Mouse (Mus musculus): ENCODE measurements around the gene Prdx6.

The Prdx6 gene

GRCm38 (mm10) chr1:161250604-161251416 is at the start of gene Prdx6:
Prdx6 (minus strand) TSS chr1:161251219.
- DNase-seq (ENCODE audit: low read depth, low spot score): no peak

DNA sequence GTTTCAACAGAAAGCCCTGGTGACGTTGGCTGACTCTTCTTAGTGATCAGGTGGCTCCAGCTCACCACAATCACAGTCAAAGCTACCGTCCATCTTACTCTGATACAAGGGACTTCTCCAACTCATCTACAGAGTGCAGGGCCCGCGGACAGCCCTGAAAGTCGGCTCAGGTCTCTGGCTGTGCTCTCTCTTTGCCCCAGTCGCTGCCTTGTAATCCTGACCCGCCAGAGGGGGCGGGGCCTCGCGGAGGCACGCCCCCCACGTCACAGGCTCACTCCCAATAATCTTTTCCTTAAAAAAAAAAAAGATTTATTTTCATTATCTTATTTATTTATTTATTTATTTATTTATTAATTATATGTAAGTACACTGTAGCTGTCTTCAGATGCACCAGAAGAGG is 37.2 kb upstream of the Prdx6 start:
- no peak for DNase-seq (ENCODE audit: low read depth, low spot score)

GRCm38 (mm10) chr1:161286726-161287310 is 35.8 kb upstream of the Prdx6 start:
- DNase-seq (ENCODE audit: low read depth, low spot score): no peak

DNA sequence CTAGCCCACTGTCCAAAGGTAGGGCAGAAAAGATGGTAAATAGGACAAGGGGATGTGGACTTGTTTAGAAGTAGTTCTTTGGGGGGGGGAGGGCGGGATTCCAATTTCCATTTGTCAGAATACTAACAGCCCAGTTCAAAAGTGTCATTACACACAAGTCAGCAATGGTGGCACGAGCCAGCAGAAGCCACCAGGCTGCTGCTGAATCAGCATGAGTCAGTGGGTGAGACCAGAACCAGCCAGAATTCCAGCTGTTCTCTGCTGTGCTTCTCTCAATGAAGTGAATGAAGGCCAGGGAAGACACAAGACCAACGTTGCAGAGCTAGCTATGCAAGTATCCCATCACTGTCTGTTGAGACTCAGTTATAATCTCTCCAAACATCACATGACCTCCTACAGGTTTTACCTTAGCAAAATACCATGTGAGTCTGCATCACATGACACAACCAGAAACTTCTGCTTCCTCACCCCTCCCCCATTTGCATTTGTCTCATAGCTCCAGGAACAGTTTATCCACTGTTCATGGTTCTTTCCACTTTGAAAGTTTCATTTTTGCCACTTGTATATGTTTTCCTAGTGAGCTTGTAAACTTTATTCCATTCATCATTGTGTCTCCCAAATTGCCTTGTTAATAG is 30.2 kb upstream of the Prdx6 start:
- no peak for DNase-seq (ENCODE audit: low read depth, low spot score)

DNA sequence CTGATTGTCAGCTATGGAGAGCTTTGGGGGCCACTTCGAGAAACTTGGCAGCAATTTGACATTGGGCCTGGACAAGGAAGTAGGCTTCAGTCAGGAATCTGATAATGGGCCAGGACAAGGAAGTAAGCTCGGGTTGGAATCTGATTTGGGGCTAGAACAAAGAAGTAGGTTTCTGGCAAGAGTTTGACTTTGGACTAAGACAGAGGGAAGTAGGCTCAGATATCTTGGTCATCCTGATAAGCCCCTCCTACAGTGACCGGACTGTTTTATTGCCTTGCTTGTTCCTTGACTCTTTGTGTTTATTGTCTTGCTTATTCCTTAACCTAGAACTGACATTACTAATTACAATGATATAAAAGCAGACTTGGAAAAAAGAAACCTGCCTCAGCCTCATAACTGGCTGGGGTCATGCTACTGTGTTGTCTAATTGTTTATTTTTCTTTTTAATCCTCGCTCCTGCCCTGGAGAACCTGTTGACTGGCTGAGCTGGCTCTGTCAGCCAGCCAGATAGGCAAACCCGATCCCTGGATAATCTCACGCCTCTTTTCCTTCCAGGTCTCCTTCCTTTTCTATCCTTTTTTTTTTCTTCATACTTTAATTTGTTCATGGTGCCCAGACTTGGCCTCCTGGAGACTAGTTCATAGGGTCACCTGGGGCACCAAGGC is 28.4 kb upstream of the Prdx6 start:
- no peak for DNase-seq (ENCODE audit: low read depth, low spot score)

DNA sequence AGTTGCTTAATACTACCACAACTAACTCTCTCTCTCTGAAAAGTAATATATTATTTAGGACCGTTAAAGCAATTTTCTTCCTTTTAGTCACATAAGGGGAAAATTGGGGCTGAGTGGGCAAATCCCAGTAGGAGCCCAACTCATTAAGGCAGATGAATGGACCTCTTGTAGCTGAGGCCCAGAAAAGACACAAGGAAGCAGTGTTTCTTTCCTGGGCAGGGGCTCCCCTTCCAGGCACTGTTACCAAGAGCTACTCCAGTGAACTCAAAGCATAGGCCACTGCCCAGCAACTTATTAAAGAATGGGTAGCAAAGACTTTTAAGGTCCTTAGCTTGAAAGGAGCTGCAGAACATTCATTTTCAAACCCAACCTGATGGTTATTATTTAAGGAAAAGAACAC is 22.5 kb upstream of the Prdx6 start:
- DNase-seq (ENCODE audit: low read depth, low spot score): no peak

- DNase-seq (ENCODE audit: low read depth, low spot score): no peak
Observed at GRCm38 (mm10) chr1:161271461-161271810, 20.4 kb upstream of the Prdx6 start.

- no peak for DNase-seq (ENCODE audit: low read depth, low spot score)
Observed at GRCm38 (mm10) chr1:161270776-161271460, 19.9 kb upstream of the Prdx6 start.

DNA sequence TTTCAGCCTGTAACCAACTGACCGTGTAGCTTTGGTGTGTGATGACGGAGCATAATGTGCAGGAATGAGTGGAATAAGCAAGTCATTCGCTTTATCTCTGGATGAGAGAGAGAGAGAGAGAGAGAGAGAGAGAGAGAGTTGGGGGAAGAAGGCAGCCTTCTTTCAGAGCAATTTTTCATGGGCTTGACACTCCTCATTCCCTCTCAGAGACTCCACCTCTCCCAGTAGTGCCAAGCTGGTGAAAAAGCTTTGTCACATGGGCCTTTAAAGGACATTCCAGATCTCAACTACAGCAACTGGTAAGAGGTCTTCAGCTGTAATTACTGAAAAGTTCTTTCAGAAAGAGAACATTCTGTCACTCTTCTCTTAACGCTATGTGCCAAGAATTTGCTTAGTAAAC is 18.3 kb upstream of the Prdx6 start:
- no peak for DNase-seq (ENCODE audit: low read depth, low spot score)

GRCm38 (mm10) chr1:161268884-161269283 is 17.9 kb upstream of the Prdx6 start:
- no peak for DNase-seq (ENCODE audit: low read depth, low spot score)

DNA sequence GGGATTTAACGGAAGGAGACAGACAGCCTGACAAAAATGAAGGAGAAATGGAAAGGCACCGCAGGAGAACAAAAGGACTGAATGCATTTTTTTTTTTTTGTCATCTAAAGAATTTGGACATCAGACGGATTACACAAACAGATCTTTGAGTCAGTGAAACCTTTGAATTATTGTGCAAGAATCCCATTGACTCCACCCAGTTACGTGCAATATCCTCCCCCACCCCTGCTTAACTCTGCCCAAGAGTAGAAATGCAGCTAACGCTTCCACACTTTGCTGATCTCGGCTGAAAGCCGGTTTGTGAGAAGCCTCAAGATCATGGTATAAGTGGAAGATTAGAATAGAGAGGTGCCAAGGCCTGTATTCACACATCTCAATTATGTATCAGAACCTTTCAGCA is 17.1 kb upstream of the Prdx6 start:
- no peak for DNase-seq (ENCODE audit: low read depth, low spot score)

DNA sequence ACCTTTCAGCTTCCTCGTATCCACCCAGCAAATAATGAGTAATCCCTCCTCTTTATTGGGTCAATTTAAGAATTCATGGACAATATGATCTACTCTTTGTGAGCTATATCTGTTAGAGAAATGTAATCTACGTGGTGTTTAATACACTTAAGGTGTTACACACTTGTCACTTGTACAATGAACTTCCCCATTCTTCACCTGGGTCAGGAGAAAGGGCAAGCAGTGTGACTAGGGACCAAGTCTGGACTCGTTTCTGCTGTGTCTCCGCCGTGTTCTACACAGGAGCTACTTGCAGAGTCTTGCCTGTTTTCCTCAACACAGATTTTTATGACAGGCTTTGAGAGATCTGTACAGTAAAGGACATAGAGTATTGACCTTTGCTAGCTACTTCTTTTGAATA is 13.9 kb upstream of the Prdx6 start:
- DNase-seq (ENCODE audit: low read depth, low spot score): no peak

DNA sequence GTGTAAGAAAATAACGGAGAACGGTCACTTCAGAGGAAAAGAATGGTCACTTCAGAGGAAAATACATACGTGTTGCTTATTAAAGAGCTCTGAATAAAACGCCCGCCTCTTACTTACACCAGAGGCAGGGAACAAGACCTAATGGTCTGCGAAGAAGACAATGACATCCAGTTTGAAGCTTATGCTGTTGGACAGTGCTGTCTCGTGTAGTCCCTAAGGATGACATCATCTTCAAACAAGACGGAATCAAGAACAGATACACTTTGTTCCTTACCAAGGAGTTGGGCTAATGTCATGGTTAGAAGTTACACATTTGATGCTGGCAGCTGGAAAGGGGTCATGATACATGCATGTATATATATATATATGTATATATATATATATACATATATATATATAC is 12.6 kb upstream of the Prdx6 start:
- DNase-seq (ENCODE audit: low read depth, low spot score): no peak

- DNase-seq (ENCODE audit: low read depth, low spot score): no peak
Observed at GRCm38 (mm10) chr1:161262542-161262941, 11.5 kb upstream of the Prdx6 start.

- no peak for DNase-seq (ENCODE audit: low read depth, low spot score)
Observed at GRCm38 (mm10) chr1:161260761-161261160, 9.7 kb upstream of the Prdx6 start.

- DNase-seq (ENCODE audit: low read depth, low spot score): no peak
Observed at GRCm38 (mm10) chr1:161259142-161259541, 8.1 kb upstream of the Prdx6 start.

DNA sequence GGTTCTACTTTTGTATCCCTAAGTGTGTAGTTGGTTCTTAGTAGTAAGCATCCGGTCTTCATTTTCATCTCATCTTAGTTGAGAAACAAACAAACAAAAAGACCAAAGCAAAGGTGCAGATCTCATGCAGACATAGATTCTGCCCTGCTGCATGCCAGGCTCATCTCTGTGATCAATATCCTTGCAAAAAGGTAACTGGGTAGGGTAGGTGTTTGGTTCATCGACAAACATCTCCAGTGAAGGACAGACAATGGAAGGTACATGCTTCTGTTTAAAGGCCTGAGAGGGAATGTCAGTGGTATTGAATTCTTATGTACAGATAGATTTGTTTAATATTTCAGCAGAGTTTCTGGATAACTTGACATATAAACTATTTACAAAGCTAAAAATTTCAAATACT is 7.3 kb upstream of the Prdx6 start:
- DNase-seq (ENCODE audit: low read depth, low spot score): no peak

GRCm38 (mm10) chr1:161256918-161257317 is 5.9 kb upstream of the Prdx6 start:
- no peak for DNase-seq (ENCODE audit: low read depth, low spot score)

DNA sequence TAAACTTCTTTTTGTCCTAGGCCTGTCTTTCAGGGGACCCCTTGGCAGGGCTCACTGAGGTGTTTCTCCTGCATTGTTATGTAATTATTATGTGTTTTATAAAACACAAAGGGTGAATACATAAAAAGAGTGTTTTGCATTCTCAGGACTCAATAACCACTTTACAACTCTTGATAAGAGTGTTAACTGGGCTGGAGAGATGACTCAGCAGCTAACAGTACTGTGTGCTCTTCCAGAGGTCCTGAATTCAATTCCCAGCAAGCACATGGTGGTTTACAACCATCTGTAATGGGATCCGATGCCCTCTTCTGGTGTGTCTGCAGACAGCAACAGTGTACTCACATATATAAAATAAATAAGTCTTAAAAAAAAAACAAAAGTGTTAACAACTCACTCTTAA is 3.3 kb upstream of the Prdx6 start:
- DNase-seq (ENCODE audit: low read depth, low spot score): no peak

- no peak for DNase-seq (ENCODE audit: low read depth, low spot score)
Observed at GRCm38 (mm10) chr1:161252901-161253300, 1.9 kb upstream of the Prdx6 start.

GRCm38 (mm10) chr1:161252365-161252764 is 1.3 kb upstream of the Prdx6 start:
- no peak for DNase-seq (ENCODE audit: low read depth, low spot score)
